Mouse (Mus musculus): Measurements from ENCODE around the gene Frs2. TPM values are rescaled to one million over a fixed set of nuclear protein-coding genes. Genes with fewer than 3 reads are reported as not detected.
A peak's percentile ranks its signal among the peaks of the same experiment; 100 is the strongest.

Frs2 gene
- 9.8 and 14.9 TPM in 2 replicates for polyA plus RNA-seq (2012; rRNA removed)

DNA sequence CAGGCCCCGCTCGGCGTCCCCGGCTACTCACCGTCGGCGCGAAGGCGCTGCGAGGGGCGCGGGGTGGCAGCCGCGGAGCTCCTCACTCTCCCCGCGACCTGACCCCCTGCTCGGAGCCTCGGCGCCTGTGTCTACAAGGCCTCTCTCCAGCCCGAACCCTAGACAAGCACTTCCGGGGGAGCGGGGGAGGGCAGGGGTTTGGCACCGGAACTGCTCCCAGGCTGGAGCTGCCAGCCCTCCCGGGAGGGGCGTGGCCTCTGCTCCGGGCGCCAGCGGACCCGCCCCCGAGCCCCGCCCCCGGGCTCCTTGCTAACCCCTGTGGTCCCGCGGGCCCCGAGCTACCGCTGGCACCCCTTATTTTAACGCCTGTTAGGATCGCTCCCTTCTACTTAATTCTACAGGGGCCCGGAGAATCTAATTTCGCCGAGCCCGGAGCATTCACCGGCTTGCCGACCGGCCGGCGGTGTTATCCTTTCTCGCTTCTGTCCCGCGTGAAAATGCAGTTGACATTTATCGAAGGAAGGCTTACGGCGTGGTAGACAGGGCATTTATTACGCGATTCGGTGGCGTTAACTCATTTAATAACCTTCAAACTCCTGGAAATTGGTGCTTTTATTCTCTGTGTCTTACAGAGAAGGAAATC is at the start of gene Frs2:
Gene Frs2, minus strand, starts transcription at position 174 of the 643 bp plus-strand sequence.
- peak within 1 kb of the TSS; percentile 84 for H3K4me3 ChIP-seq (replicated peaks; ENCODE audit: extremely low read depth, low read depth, low read length)
- DNase-seq: peak; percentile 94
- peak; percentile 85 for TF ChIP-seq POLR2A (IDR thresholded peaks at IDR 0.05; ENCODE audit: borderline replicate concordance, extremely low read depth, low read depth, low read length)
- no peak for TF ChIP-seq CTCF (IDR thresholded peaks at IDR 0.05; ENCODE audit: insufficient read depth, low read length)
- H3K4me1 ChIP-seq (ENCODE audit: control insufficient read depth, insufficient read depth, low read length): peaks cover 14% of the 10 kb centered on the region
- WGBS: under 1% methylated on average over 57 of the region's 57 CpGs

- DNase-seq: no peak
- H3K4me3 ChIP-seq (replicated peaks; ENCODE audit: extremely low read depth, low read depth, low read length): no peak overlapping the region
- 85% methylated on average over 3 of the region's 3 CpGs for WGBS
- no peaks in the 10 kb centered on the region for H3K4me1 ChIP-seq (ENCODE audit: control insufficient read depth, insufficient read depth, low read length)
- no peak for TF ChIP-seq POLR2A (IDR thresholded peaks at IDR 0.05; ENCODE audit: borderline replicate concordance, extremely low read depth, low read depth, low read length)
- TF ChIP-seq CTCF (IDR thresholded peaks at IDR 0.05; ENCODE audit: insufficient read depth, low read length): no peak
These were observed 48.4 kb upstream of the Frs2 start for GRCm38 (mm10) chr10:117196696-117197095.

- 96% methylated on average over 4 of the region's 4 CpGs for WGBS
These were observed 47.4 kb upstream of the Frs2 start for GRCm38 (mm10) chr10:117195748-117196147.

DNA sequence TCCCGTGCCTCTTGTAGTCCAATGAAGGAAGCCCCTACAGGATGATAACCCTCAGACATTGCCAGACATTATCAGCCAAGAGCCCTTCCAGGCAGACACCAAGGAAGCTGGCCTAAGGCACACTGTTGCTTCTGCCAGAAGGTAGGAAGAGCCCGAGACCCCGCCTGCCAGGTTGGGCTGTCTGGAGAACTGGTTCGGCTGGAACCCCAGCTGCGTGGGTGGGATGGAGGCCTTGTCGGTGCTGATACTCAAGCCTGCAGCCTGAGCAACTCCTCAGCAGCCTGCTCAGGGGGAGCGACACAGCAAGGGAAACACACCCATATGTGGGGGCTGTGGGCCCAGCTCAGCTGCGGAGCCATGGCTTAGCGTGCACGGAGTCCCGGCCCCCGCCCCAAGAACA is 46.7 kb upstream of the Frs2 start:
- no peak overlapping the region for H3K4me3 ChIP-seq (replicated peaks; ENCODE audit: extremely low read depth, low read depth, low read length)
- 86% methylated on average over 12 of the region's 12 CpGs for WGBS
- DNase-seq: no peak

More at GRCm38 (mm10) chr10:117195748-117196147, 47.4 kb upstream of the Frs2 start:
- no peak for DNase-seq
- no peaks in the 10 kb centered on the region for H3K4me1 ChIP-seq (ENCODE audit: control insufficient read depth, insufficient read depth, low read length)
- TF ChIP-seq POLR2A (IDR thresholded peaks at IDR 0.05; ENCODE audit: borderline replicate concordance, extremely low read depth, low read depth, low read length): no peak
- no peak for TF ChIP-seq CTCF (IDR thresholded peaks at IDR 0.05; ENCODE audit: insufficient read depth, low read length)
- H3K4me3 ChIP-seq (replicated peaks; ENCODE audit: extremely low read depth, low read depth, low read length): no peak overlapping the region

GRCm38 (mm10) chr10:117193364-117193763 is 45.0 kb upstream of the Frs2 start:
- TF ChIP-seq CTCF (IDR thresholded peaks at IDR 0.05; ENCODE audit: insufficient read depth, low read length): no peak
- no peak for TF ChIP-seq POLR2A (IDR thresholded peaks at IDR 0.05; ENCODE audit: borderline replicate concordance, extremely low read depth, low read depth, low read length)
- WGBS: 85% methylated on average over 5 of the region's 5 CpGs
- DNase-seq: no peak
- no peaks in the 10 kb centered on the region for H3K4me1 ChIP-seq (ENCODE audit: control insufficient read depth, insufficient read depth, low read length)
- no peak overlapping the region for H3K4me3 ChIP-seq (replicated peaks; ENCODE audit: extremely low read depth, low read depth, low read length)

More for the DNA sequence above, 46.7 kb upstream of the Frs2 start:
- H3K4me1 ChIP-seq (ENCODE audit: control insufficient read depth, insufficient read depth, low read length): no peaks in the 10 kb centered on the region
- TF ChIP-seq CTCF (IDR thresholded peaks at IDR 0.05; ENCODE audit: insufficient read depth, low read length) (no peak), POLR2A (IDR thresholded peaks at IDR 0.05; ENCODE audit: borderline replicate concordance, extremely low read depth, low read depth, low read length) (no peak)

DNA sequence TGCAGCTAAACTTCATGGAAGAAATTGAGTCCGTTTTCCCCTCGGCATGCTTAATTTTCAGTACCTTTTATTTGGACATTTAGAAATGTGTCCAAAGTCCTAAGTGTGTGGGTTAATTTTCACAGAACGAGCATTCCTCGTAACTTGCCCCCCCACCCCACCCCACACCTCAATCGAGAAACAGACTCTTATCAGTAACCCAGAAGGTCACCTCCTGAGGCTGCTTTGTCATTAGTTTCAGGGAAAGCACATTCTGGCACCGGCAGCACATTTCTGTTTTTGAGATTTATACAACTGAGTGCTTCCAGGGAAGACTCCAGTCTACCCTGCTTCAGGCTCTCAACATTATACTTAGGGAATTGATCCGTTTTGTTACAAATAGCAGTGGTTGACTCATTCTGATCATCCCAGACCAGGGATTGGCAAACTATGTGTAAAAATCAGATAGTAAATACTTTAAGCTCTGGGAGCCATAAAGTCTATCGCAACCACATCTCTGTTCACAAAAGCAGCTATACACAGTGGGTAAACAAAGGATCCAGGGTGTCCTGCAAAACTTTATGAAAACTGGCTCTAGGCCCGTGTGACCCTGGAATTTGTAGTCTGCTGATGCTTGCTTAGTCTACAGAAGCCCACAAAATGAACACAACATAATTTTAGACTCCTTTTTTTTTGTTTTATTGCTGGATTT is 37.2 kb upstream of the Frs2 start:
- no peaks in the 10 kb centered on the region for H3K4me1 ChIP-seq (ENCODE audit: control insufficient read depth, insufficient read depth, low read length)
- H3K4me3 ChIP-seq (replicated peaks; ENCODE audit: extremely low read depth, low read depth, low read length): no peak overlapping the region
- no peak for DNase-seq
- no peak for TF ChIP-seq POLR2A (IDR thresholded peaks at IDR 0.05; ENCODE audit: borderline replicate concordance, extremely low read depth, low read depth, low read length)
- TF ChIP-seq CTCF (IDR thresholded peaks at IDR 0.05; ENCODE audit: insufficient read depth, low read length): no peak
- WGBS: 48% methylated on average over 9 of the region's 9 CpGs

DNA sequence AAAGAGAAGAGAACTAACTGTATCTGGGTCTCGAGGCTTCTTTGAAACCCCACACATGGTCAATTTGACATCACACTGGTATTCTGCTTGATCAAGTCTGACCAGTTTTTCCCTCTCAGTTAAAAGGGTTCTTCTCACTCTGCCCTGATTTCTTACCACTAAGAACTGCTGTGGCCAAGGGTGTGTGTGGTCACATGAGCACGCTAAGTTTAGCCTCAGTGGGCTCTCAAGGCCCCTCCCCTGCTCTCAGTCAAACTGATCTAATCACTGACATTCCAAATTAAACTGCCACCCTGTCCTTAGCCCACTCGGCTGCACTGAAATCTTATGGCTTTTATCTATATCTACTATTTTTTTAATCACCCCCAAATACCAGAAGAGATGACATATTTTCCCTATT is 32.8 kb upstream of the Frs2 start:
- H3K4me3 ChIP-seq (replicated peaks; ENCODE audit: extremely low read depth, low read depth, low read length): no peak overlapping the region
- DNase-seq: no peak
- 27% methylated on average over 3 of the region's 3 CpGs for WGBS

DNA sequence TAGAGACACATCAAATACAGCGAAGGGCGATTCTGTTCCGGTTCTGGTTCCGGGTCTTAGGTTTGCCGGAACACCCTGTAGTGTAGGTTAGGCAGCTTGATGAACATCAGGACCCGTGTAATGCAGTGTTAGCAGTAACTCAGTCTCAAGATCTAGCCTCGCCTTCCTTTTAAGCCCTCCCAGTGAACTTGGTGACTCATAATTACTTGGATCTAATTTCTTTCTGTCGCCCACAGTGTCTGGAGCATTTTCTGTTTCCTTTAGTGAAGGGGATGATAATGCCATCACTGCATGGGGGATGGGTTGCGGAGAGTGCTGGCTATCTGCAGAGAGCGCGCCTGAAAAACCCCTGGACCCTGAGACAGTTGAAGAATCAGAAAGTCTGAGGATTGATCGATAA is 26.3 kb upstream of the Frs2 start:
- TF ChIP-seq POLR2A (IDR thresholded peaks at IDR 0.05; ENCODE audit: borderline replicate concordance, extremely low read depth, low read depth, low read length): no peak
- no peak for TF ChIP-seq CTCF (IDR thresholded peaks at IDR 0.05; ENCODE audit: insufficient read depth, low read length)
- no peak for DNase-seq
- H3K4me1 ChIP-seq (ENCODE audit: control insufficient read depth, insufficient read depth, low read length): 0 out of 2 replicates have a peak, but pooled peaks cover 2% of the 10 kb centered on the region
- H3K4me3 ChIP-seq (replicated peaks; ENCODE audit: extremely low read depth, low read depth, low read length): no peak overlapping the region
- WGBS: 67% methylated on average over 12 of the region's 12 CpGs

More for the DNA sequence above, 32.8 kb upstream of the Frs2 start:
- no peaks in the 10 kb centered on the region for H3K4me1 ChIP-seq (ENCODE audit: control insufficient read depth, insufficient read depth, low read length)
- TF ChIP-seq CTCF (IDR thresholded peaks at IDR 0.05; ENCODE audit: insufficient read depth, low read length) (no peak), POLR2A (IDR thresholded peaks at IDR 0.05; ENCODE audit: borderline replicate concordance, extremely low read depth, low read depth, low read length) (no peak)

- no peak for DNase-seq
- Histone ChIP-seq H3K4me1 (ENCODE audit: control insufficient read depth, insufficient read depth, low read length) (0 out of 2 replicates have a peak, but pooled peaks cover 2% of the 10 kb centered on the region), H3K4me3 (replicated peaks; ENCODE audit: extremely low read depth, low read depth, low read length) (no peak overlapping the region)
- TF ChIP-seq CTCF (IDR thresholded peaks at IDR 0.05; ENCODE audit: insufficient read depth, low read length) (no peak), POLR2A (IDR thresholded peaks at IDR 0.05; ENCODE audit: borderline replicate concordance, extremely low read depth, low read depth, low read length) (no peak)
- 43% methylated on average over 13 of the region's 13 CpGs for WGBS
These were observed 25.5 kb upstream of the Frs2 start for GRCm38 (mm10) chr10:117173566-117174438.
